Mouse (Mus musculus): ENCODE data around the gene Wdr11.

The Wdr11 gene

DNA sequence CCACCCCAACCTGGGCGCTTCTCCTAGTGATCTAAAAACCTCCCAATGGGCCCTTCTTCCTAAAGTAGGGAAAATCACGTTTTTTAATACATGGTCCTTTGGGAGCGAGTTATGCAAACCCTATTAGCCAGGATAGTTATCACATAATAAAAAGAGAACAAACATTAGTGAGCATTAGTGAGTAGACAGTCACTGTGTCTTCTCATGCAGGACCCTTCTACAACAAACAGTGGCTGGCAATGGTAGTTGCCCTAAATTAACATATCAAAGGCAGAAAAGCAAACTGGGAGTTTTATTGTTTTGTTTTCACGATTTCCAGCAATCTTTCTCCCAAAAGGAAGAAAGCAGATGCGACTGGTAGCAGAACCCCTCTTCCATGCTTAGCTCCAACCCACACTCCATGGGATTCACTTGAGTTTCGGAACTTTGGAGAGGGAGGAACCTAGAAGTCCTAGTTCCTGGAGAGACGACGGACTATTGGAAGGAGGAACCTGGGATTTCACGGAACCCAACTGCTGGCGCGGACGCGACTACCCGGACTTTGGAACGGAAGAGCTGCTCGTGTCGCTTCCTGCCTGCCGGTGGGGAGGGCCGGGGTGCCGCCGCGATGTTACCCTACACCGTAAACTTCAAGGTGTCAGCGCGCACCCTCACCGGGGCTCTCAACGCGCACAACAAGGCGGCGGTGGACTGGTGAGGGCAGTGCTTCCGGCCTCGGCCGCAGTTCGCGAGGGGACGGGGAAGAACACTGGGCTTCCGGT, at the start of gene Wdr11:
TSS of gene Wdr11 (plus strand) at position 493 of the 761 bp plus-strand sequence.
- DNase-seq (ENCODE audit: low spot score in 2 of 2) = peak; percentile 53 to 84

GRCm38 (mm10) chr7:129567541-129567940, 24.1 kb upstream of the Wdr11 start:
- no peak for DNase-seq (ENCODE audit: low spot score in 2 of 2)

GRCm38 (mm10) chr7:129568338-129568737, 23.3 kb upstream of the Wdr11 start:
- DNase-seq (ENCODE audit: low spot score in 2 of 2) = no peak

- no peak for DNase-seq (ENCODE audit: low spot score in 2 of 2)
These were observed 17.2 kb upstream of the Wdr11 start for GRCm38 (mm10) chr7:129574471-129574870.

GRCm38 (mm10) chr7:129575110-129575784, 16.4 kb upstream of the Wdr11 start:
- DNase-seq (ENCODE audit: low spot score in 2 of 2) = no peak

GRCm38 (mm10) chr7:129592132-129592745, 576 bp downstream of the Wdr11 start:
- no peak for DNase-seq (ENCODE audit: low spot score in 2 of 2)

DNA sequence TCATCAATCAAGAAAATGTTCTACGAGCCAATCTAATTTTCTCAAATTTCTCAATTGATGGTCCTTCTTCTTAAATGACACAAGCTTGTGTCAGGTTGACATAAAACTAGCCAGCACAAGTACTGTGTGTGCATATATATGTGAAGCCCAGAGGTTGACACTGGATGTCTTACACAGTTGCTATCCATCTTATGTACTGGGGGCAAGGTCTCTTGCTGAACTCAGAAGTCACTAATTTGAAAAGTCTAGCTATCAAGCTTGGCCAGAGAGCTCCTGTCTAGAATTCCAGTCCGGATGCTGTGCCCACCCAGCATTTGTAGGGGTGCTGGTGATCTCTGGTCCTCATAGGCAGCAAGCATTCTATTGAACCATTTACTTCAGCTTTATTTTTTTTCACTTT, 5.5 kb downstream of the Wdr11 start:
- DNase-seq (ENCODE audit: low spot score in 2 of 2) = no peak

GRCm38 (mm10) chr7:129606291-129606690, 14.6 kb downstream of the Wdr11 start:
- DNase-seq (ENCODE audit: low spot score in 2 of 2) = no peak

- DNase-seq (ENCODE audit: low spot score in 2 of 2) = no peak
These were observed 29.5 kb downstream of the Wdr11 start for GRCm38 (mm10) chr7:129621141-129621540.

GRCm38 (mm10) chr7:129630351-129630750, 38.7 kb downstream of the Wdr11 start:
- no peak for DNase-seq (ENCODE audit: low spot score in 2 of 2)

DNA sequence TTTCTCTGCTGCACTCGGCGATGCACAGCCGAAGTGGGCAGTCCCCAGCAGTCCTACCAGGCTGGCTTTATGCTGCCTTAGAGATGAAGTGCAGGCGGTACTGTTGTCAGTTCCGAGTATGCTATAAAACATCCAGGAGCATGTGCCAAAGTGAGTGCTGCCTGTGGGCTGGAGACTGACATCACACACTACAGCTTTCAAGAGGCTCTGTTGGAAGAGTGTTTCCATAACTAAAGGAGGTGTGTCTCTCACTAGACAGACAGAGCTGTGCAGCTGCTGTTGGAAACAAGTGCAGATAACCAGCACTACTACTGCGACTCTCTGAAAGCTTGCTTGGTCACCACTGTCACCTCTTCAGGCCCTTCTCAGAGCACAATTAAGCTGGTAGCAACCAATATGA, 39.8 kb downstream of the Wdr11 start:
- DNase-seq (ENCODE audit: low spot score in 2 of 2) = peak in 1 of 2 experiments; percentile 20

DNA sequence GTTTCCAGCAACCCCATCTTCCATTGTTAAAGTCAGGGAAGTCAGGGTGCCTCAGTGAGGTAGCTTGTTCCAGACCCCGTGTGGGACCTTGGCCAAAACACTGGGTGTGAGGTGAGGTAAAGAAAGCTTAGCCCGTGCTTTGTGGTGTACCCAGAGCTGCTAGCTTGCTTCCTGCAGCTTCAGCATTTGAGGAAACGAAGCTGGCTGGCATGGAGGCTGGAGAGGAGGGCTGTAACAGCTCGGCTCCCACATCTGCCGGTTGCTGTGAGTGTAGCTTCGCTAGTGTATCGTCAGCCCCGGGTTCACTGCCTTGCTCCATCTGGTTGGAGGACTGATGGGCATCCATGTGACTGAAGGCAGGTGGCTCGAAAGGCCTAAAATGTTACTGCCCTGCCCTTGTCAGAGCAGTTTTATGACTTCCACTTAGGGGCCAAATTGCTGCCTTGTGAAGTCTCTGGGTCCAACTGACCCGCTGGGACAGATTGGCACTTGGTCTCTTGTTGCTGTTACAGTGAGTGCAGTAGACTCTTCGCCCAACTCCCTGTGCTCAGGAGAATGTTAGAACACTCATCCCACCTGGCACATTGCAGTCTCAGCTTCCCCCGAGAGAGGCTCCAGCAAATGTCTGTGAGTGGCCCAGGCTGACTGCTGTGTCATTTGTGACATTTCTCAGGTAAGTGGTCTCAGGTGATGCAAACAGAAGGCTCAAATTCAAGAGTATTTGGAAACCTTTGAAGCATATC, 44.4 kb downstream of the Wdr11 start:
- no peak for DNase-seq (ENCODE audit: low spot score in 2 of 2)

GRCm38 (mm10) chr7:129636992-129637391, 45.3 kb downstream of the Wdr11 start:
- DNase-seq (ENCODE audit: low spot score in 2 of 2) = no peak

DNA sequence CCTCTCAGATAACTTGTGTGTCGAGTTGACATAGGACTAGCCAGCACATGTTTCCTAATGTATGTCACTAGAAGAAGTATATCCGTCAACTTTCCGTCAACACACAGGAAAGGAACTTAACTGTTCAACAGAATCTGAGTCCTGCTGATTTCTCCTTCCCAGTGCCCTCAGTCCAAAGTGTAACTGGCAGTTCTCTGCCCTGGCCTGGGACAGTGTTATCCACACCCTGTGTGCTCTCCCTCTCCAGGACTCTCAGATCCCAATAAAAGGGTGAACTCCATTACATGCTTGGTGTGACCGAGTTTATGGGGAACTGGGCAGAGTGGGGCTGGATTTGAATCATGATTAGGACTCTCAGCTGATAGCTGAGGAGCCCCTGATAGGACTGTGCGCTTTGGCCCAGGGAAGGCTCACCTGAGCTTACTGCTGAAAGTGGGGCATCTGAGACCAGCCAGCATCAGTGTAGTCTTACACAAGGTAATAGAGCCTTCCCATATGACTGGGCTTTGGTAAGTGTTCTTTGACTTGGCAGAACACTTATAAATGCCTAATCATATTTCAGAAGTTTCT, 46.3 kb downstream of the Wdr11 start:
- no peak for DNase-seq (ENCODE audit: low spot score in 2 of 2)

DNA sequence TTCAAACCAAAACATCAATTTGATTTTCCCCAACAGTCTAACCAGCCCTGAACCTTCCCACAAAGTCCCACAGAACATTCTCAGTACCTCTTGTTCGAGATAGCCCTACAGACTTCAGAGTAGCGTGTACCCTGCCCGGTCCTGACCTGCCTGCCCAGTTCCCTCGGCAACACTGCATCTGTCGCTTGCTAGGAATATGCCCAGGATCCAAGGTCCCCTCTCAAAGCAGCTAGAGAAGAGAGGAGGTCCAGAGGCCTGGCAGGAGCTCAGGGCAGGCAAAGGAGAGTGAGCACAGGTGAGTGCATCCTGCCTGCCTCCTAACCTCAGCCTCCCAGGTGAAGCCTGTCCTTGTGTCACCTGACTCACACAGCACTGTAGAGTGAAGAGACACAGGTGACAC, 47.3 kb downstream of the Wdr11 start:
- no peak for DNase-seq (ENCODE audit: low spot score in 2 of 2)

DNA sequence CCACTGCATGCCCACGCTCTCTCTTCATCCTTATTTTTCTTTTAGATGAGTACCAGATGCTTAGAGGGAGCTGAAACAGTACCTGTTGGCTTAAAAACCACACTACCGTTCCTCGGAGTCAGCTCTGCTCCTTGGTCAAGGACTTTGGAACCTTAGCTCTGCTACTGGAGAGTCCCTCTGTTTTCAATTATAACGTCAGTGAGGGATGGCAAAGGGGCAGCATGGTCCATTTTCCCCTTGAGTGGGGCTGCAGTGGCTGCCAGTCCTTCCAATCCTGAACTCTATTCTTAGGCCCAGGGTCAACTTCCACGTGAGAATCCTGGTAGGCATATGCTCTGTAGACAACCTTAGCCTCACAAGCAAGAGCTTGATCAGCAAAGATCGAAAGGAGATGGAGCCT, 48.2 kb downstream of the Wdr11 start:
- DNase-seq (ENCODE audit: low spot score in 2 of 2) = no peak

DNA sequence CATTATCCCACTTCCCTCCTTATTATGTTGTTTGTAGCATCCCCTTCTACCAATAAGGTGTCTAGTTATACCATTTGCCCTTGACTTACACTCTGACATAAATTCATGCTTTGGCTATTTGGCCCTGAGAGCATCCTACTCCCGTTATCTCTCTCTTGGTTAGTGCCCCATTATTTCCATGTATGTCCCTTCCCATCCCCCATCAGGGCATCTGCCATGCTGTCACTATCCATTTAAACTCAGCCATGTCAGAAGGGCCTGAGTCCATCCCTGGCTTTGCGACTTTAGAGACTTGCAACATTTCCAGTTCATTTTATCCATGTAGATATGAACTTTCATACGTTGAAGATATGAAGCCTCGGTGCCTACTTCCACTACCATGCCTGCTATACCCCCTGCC, 51.6 kb downstream of the Wdr11 start:
- DNase-seq (ENCODE audit: low spot score in 2 of 2) = no peak

GRCm38 (mm10) chr7:129647798-129648197, 56.1 kb downstream of the Wdr11 start:
- no peak for DNase-seq (ENCODE audit: low spot score in 2 of 2)

GRCm38 (mm10) chr7:129648938-129649337, 57.3 kb downstream of the Wdr11 start:
- DNase-seq (ENCODE audit: low spot score in 2 of 2) = peak; percentile 42 to 93

- no peak for DNase-seq (ENCODE audit: low spot score in 2 of 2)
These were observed 59.1 kb downstream of the Wdr11 start for GRCm38 (mm10) chr7:129650717-129651116.

GRCm38 (mm10) chr7:129651781-129652180, 60.1 kb downstream of the Wdr11 start:
- no peak for DNase-seq (ENCODE audit: low spot score in 2 of 2)

Measured in left cerebral cortex, adult 9 months (tissue).